Mouse (Mus musculus): ENCODE data around the gene Actr8.

Actr8 gene

DNA sequence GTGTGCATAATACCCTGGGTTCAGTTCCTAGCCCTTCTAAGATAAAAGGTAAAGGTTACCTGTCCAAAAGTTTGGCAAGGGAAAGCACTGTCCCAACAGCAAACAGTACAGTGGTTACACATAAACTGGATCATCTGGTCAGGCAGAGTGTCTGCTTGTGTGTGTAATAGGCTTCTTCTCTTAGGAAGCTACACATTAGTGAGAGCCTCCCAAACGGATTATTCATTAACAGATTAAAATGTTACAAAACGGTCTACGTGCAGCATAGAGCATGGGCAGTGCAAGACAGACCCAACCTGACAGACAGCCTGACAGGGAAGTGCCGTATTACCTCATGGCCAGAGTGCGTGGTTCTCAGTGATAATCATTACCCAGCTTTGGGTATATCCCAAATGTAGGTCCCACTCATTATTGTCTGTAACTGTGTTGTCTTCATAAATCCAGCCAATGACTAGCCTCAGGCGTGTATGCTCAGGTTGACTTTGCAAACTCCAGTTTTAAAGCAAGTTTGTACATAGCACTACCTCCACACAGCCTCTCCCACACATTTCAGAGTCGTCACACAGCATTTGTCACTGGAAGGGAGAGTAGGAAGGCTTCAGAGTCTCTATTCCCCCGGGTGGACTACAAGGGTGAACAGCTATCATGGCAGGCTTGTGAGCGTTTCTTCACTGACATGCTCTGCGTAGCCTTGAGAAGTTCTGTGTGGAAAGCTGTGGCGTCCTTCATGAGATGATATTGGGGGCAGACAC lies 18.0 kb downstream of the Actr8 start:
- DNase-seq: peak in 1 of 2 experiments; percentile 39

DNA sequence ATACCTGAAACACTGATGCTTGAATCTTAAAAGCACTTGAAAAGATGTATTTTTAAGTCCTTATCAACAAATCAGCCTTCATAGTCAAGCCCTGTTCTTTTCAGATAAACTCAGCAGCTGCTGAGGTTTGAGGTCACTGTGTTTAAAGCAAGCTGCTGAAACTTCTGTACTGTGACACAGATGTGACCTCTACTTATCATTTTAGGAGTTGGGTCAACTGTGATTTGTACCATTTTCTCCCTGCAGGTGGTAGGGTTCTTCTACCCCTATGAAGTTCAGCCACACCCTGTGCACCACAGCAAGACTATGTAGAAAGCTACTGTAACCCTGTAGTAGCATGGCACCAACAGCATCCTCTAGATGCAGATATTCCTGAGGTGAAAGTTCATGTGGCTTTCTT lies 19.2 kb downstream of the Actr8 start:
- DNase-seq: no peak

DNA sequence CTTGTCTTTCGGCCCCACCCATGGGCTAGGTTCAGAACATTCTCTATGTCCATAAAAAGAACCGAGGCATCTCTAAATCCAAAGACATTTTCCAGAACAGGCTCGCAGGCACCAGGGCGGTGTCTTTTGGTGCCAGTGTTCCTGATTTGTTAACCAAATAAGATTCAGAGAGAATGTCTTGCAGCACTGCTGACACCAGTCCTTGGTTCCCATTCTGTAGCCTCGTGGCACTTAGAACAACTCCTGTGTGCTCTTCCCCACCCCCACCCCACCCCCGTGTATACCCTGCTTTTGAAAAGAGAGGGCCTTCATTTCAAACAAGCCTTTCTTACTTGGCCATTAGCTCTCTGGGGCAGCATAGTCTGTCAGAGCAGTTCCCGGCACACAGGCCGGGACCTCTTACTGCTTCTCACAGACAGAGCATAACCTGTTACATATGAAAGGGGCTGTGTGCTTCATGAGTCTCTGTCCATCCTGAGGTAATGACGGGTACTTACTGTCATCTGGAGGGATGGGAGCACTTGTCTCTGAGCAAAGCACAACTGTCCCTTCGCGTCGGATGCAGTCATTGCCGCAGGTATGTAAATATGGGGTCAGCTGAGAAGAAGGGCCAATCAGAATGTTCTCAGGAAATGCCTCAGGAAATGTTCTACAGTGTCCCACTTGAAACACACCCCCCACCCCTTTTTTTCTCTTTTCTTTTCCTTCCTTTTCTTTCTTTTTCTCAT lies 20.8 kb downstream of the Actr8 start:
- no peak for DNase-seq

DNA sequence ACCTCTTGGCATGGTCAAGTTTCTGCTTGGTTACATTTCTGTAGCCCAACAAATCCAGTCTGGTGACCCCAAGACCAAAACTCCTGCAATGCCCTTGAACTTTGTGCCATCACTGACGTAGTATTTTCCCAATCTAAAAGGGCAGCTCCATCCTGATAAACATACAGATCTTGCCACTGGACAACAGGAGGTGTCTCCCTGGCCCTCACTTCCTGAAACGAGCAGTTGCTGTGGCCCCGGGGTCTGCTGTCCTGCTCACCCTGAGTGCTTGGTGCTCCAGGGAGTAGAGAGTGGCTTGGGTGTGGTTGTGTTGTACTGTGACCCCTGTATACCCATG lies 21.3 kb downstream of the Actr8 start:
- DNase-seq: no peak

DNA sequence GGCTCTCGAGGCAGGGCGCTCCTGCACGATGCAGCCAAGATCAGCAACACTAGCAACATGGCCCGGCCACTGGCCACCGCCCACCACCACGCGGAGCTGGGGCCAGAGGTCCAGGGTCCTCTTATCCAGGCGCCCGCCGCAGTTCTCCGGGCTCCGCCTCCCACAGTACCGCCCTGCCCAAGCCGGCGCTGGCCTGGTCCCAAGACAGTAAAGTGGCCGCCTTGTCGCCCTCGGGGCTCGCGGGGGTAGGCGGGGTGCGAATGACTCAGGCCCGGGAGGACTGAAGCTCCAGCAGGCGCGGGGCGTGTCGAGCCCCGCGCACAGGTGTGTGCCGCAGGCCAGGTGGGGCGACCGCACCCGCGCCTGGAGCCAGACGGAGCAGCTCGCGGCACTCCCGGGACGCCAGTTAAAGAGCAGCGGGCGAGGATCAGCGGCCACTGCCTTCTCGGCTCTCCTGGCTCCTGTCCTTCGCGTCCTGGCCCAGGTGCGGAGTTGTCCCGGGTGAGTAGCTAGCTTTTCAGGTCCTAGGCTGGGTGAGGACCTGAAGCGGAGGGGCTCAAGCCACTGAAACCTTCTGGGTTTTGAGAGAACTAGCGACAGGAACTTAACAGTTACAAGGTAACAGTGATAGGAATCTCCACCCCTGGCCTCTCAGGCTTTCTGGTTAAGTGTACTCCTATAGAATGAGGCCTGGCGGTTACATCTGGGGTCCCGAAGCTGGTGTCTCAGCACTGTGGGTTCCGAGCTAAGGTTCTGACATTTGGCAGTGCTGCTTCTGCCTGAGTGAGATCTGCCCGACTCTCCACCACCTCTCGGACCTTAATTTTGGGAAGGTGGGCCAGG lies 30.8 kb downstream of the Actr8 start, which contains the start of the genes Il17rb and Chdh:
Gene Il17rb (minus strand): TSS at position 164 of the 843 bp plus-strand sequence.
Gene Chdh (plus strand): TSS at position 291 of the 843 bp plus-strand sequence.
- DNase-seq: peak; percentile 77 to 87

DNA sequence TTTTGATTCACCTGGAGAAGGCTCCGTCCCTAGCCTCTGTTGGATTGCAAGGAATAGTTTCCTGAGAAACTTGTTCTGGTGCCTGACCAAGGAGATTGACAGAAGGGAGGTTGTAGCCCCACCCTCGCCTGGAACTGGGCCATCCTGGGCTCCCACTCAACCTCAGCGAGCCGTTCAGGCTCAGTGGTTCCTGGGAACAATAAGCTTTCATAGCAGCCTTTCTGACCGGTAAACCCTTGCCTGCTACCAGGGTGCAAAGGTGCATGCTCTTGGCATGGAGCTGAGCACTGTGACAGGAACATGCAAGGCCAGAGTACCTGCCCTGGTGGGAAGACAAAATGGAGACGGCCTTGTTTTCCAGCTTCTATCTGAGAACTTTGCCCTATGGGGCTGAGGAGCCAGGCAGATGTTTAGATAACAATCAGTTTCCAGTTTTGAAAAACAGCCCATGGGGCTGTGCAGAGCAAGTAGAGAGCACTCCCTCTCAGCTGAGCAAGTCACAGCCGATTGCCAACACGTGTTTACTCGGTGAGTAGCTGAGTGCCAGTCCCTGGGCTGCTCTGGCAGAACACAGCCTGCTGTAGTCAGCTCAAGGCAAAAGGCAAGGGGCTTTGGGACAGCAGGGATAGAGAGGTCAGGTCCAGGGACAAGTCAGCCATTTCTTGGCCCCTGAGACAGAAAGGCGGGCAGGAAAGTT lies 31.9 kb downstream of the Actr8 start:
- DNase-seq: peak; percentile 81 to 87

DNA sequence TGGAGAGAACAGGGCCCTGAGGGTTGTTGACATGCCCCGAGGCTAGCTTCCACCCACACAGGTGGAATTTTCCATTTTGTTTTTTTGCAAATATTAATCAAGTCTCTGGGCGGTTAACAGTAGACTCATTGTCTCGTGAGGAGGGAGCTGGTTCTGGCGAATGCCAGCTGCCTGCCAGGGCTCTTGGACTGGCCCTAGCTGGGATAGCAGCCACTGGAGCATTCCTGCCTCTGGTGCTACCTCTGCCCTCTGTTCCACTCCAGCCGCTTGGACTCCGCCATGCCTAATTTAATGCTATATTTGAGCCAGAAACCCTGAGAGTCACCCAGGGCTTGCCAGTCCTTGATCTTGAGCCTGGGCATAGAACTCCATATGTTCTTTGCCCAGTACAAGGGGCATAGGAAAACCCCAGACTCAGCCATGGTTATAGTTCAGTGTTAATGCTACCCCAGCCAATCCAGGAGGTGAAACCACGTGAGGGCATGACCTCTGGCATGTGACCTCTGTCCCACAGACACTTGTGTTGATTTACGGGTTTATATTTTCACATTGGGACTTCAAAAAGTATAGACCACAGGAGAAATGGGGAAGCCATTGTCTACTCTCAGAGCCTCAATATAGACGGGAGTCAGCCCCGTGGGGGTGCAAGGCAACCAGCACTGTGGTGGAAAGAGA lies 33.9 kb downstream of the Actr8 start:
- peak; percentile 49 to 67 for DNase-seq

DNA sequence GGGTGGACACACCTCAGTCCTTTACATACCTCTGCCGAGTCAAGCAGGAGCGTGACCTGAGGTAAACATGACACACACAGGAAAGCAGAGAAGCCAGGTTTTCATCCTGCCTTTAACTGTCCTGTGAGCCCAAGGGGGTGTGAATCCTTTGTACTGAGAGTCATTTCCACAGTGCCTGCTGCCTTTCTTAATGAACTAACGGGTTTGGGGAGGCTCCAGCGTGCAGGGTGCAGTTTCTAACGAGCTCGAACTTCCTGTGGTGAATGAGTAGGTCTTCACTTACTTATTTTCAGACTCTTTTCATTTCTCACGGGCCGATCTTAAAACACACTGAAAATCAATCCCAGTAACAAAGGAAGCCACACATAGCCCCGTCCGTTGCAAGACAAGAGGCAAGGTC lies 36.4 kb downstream of the Actr8 start:
- no peak for DNase-seq

DNA sequence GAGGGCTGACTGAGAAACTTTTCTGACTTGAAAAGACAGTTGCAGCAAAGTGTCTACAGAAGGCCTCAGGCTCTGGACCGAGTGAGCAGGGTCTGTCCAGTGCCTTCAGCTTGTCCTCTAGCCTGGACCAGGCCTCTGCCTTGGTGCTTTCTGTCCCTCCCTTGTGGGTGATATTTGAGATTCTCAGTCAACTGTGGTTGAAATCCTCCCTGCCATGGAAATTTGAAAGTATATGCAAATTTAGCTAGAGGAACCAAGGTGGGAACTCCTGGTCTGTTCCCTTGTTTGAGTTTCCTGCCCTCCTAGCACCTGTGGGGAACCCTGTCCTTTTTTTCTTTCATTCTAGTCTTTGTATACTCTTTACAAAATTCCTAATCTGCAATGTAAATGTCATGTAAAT lies 36.9 kb downstream of the Actr8 start:
- no peak for DNase-seq

DNA sequence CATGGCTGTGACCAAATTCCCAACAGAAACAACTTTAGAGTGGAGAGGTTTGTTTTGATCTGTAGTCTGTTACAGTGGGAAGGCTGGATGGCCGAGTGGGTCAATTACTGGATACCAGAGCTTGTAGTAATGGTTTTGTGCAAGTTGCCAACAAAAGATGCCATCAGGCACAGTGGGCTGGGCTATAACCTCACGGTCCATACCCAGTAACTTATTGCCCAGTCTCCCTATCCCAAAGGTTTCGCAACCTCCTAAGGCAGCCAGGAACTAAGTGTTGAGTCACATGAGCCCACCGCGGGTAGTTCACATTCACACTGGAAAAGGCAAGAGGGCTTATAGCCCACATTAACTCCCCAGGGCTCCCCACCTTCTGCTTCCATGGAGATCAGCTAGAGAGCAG lies 38.5 kb downstream of the Actr8 start:
- DNase-seq: no peak

DNA sequence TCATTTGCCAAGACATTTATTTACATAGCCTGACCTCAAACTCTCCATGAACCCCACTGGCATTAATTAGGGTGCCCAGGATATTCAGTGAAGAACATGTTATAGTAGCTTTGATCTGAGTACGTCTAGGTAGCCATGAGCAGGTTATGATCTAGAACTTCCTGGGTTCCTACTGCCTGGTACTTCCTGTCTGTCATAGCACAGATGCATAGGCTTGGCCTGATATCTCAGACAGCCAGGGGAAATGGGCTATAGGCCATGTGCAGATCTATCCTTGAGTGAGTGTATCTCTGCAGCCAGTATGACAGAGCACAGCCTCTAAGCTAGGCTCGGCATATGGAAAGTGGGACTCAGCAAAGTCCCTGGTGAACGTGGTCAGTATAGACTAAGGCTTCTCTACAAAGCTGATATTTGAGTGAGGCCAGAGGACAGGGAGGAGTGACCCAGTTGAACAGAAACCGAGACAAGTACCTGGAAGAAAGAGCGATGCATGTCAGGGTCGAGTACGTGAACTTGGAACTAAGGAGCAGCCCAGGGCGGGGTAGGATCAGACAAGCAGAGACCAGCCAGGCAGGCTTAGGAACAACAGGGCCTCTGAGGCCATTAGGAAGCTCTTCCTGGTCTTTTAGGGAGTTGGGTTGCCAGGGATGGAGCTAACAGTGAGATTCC lies 39.8 kb downstream of the Actr8 start:
- no peak for DNase-seq

DNA sequence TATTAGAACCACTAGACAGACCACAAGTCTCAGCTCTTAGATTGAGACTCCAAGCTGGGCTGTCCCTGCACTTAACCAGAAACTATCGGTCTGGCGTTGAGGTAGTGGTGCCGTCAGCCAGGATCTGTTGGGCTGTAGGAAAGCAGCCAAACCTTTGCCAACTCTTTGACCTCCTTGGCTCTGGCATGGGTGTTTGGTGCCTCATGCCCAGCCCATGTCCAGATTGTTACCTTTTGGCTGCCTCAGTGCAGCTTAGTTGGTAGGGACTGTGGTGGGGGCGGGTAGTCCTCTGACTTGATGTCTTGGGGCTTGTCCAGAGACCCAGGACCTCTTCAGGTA lies 40.3 kb downstream of the Actr8 start:
- DNase-seq: no peak

DNA sequence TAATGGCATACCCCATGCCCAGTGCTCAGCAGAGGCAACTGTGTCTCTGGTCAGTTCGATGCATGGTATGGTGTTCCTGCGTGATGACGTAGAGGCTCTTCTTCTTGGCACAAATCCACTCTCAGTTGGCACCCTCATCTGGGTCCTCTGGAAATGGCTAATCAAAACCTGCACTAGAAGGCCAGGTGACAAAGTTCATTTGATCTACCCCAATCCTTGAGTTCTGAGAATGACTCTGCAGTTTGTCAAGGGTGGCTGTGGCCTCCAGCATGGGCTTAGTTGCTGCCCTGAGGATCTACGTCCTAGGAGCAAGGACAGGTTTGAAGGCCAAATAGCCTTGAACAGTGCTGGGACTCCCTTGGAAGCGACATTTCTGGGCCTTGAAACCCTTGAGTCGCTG lies 40.7 kb downstream of the Actr8 start:
- no peak for DNase-seq

DNA sequence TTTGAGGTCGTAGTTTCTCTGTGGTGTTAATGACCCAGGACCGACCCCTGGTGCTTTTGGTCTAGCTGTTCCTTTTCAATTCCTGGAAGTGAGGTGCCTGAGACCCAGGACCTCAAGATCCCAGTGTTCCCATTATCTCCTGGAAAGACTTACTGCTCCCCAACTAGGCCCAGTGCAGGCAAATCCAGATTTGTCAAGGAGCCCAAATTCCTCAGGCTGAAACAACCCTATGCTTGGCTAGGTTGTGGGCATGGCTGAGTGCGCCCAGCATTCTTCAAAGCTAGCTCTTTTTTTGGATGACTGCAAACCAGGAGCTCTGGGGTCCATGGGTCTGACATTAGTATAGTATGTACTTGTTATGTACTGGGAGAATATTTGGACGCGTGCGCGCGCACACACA lies 41.2 kb downstream of the Actr8 start:
- peak; percentile 24 to 48 for DNase-seq

DNA sequence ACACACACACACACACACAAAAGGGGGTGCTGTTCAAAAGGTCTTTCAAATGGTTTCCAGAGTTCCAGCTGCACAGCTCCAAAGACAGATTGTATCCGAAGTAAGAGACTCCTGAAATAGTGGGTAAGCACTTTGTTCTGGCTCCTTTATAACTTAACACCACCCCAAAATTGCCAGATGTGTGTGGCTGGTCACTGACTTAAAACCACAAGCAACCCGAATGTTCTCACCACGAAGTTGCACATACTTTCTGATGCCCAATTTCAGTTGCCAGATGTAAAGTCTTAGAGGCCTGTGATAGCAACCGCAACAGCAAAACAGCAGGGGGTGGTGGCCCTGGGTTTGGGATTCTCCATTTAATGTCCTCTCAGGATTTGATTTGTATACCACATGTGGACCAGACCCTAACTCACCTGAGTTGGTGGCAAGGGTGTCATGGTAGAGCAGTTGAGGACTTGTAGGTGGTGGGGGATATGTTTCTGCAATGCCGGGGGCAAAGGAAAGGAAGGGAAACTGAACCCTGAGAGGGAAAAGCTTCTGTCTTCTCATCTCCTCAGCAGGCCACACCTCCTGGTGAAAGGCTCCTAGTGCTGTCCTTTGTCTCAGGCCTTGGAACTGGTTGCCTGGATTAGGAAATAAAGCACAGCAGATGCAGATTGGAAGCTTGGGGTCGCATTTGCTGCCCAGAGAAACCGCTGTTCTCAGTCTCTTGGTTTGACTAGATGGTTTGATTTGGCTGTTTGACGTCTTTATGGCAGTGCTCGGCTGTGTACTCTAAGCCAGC lies 41.8 kb downstream of the Actr8 start:
- no peak for DNase-seq

DNA sequence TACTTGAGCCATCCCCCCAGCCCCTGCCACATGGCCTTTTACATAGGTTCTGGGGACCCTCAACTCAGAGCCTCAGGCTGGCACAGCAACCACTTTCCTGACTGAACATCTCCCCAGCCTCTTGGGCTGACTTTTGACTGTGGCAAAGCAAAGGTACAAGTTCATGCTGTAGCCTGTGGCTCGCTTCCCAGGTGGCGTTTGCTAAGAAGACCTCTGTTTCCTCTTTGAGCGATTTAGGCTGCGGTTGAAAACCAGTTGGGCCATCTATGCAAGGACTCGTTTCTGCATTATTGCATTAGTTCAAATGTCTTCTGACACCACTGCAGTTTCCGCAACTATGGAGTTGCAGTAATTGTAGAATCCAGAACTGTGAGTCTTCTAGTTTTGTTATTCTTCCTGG lies 44.3 kb downstream of the Actr8 start:
- DNase-seq: no peak

DNA sequence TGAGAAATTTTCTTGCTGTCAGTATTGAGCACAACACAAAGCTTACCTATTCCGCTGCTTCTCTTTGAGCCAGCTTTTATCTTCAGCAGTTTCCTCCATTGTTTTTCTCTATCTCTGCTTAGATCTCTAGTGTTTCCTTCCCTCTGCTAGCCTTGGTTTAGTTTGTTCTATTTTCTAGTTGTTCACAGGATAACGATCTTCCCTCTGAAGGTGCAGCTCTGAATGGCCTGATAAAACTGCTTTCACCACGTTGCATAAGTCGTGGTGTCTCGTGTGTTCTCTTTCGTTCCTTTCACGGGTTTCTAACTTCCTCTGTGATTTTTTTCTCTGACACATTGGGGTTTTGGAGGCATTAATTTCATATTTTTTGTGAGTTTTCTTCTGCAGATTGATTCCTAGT lies 46.2 kb downstream of the Actr8 start:
- DNase-seq: no peak

DNA sequence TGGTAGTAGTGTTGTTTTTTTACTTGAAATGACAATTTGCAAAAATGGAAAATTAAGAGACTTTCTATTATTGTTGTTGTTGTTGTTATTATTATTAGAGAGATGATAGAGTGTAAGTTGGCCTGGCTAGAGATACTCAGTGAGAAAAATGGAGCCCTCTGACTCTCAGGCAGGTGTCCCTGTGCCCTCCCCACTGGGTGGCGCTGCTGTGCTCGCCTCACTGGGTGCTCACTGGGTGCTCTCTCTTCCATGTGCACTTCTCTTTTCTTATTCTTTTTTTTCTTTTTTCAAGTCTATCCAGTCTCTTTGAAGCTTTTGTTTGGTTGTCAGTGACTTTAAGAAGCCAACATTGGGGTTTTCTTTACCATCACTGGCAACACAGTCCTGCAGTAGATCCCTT lies 49.2 kb downstream of the Actr8 start:
- peak; percentile 50 to 59 for DNase-seq

DNA sequence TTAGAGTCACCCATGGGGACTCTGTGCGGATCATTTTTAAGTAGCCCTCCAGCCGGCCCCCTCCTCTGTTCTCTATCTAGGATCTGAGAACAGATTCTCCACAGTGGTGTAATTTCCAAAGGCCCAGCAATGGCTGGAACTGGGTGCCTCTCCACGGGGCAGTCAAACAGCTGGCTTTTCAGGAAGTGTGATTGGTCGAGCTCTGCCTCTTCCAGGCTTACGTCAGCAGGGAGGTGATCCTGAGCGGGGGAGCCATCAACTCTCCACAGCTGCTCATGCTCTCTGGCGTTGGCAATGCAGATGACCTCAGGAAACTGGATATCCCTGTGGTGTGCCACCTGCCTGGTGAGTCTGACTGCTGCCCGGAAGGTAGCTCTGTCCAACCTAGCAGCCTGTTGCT lies 55.3 kb downstream of the Actr8 start:
- DNase-seq: no peak

DNA sequence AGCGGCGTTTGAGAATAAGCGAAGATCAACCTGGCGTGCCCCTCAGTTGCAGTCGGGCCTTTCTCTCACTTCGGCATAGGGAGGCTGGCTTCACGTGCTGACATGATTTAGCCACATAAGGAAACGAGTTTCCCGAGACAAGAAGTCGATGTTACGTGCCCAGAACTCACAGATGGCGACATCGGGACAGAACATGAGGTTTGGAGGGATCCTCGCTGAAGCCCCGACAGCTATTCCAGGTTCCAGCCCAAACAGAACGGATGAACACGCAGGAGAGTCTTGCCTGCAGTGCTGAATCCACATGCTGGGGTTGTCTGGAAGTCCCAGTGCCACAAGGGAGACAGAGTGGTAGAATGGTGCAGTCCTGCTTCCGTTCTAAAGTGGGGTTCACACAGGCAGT lies 60.3 kb downstream of the Actr8 start:
- DNase-seq: no peak

DNA sequence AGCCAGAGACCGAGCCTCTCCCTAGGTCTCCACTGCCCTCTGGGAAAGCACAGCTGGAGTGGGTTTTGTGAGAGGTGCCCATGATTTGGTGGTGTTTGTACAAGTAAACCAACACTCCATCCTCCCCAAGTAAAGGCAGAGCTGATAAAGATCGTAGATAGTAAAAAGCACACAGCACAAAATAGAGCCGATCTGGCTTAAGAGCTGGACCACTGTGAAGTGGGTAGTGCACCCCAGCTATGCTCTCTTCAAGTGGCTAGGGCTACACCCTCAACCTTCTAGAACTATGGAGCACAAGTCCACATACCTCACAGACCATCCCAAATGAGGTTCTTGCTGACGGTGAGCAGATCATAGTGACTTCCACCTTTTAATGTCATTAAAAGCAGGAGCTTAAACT lies 61.3 kb downstream of the Actr8 start:
- DNase-seq: no peak

Measured in kidney, postnatal 4 days (tissue).